Mouse (Mus musculus) midbrain, embryonic 16.5 days (tissue): ENCODE measurements at regions not wholly inside any gene's neighbourhood (a gene's known extent, or its start where the extent isn't known, plus 50 kb on each side); places are given as distances from the start of the nearest gene placed in this dataset.

Experiments used
- ATAC-seq: fragments of 200-750 bp; cut with Nextera tagmentation; 2 replicates; pipeline ENCODE4 v1.8.0; 2017; ENCODE audit warnings: moderate TSS enrichment
- H3K27ac ChIP-seq: fragments of 300-500 bp; sonication (generic); 2 replicates; pipeline ENCODE4 v1.5.1; 2014; ENCODE audit warnings: mild to moderate bottlenecking, low read length, mixed read lengths
- H3K27me3 ChIP-seq: fragments of 300-500 bp; sonication (generic); 2 replicates; pipeline ENCODE4 v1.6.1; 2014; ENCODE audit warnings: low read depth, low read length, mixed read lengths; ENCODE audit not compliant: control insufficient read depth, insufficient read depth
- H3K36me3 ChIP-seq: fragments of 300-500 bp; sonication (generic); 2 replicates; pipeline ENCODE4 v1.6.1; 2014; ENCODE audit warnings: mild to moderate bottlenecking, low read length, moderate library complexity, mixed read lengths; ENCODE audit not compliant: control insufficient read depth, insufficient read depth
- H3K4me1 ChIP-seq: fragments of 300-500 bp; sonication (generic); 2 replicates; pipeline ENCODE4 v1.6.1; 2014; ENCODE audit warnings: mild to moderate bottlenecking, low read length, mixed read lengths; ENCODE audit not compliant: control insufficient read depth, insufficient read depth
- H3K4me2 ChIP-seq: fragments of 300-500 bp; sonication (generic); 2 replicates; pipeline ENCODE4 v1.6.1; 2014; ENCODE audit warnings: mild to moderate bottlenecking, low read length, mixed read lengths
- H3K4me3 ChIP-seq: fragments of 300-500 bp; sonication (generic); 2 replicates; pipeline ENCODE4 v1.5.1; 2014; ENCODE audit warnings: low read depth, mild to moderate bottlenecking, low read length, moderate library complexity, mixed read lengths
- H3K9ac ChIP-seq: fragments of 300-500 bp; sonication (generic); 2 replicates; pipeline ENCODE4 v1.6.1; 2014; ENCODE audit warnings: low read depth, low read length, mixed read lengths
- H3K9me3 ChIP-seq: fragments of 300-500 bp; sonication (generic); replicated peaks from 2 replicates; pipeline ENCODE4 v1.6.1; 2014; ENCODE audit warnings: mild to moderate bottlenecking, low read length, mixed read lengths; ENCODE audit not compliant: control insufficient read depth, poor library complexity, severe bottlenecking
- WGBS: fragments of 180-500 bp; shearing (Covaris S2); extraction: QIAGEN DNeasy Blood & Tissue Kit; methylation state at CpG from one replicate; pipeline ENCODE4 v1.1.7; 2014; 5-methylcytosine and 5-hydroxymethylcytosine counted together

- Histone ChIP-seq H3K4me1 (0 out of 2 replicates have a peak, but pooled peaks cover 3% of the 10 kb centered on the region), H3K4me3 (no peak overlapping the region), H3K9ac (no peak overlapping the region), H3K4me2 (no peak overlapping the region), H3K27ac (no peak overlapping the region), H3K9me3 (no peaks in the 10 kb centered on the region), H3K36me3 (no peaks in the 10 kb centered on the region), H3K27me3 (no peaks in the 10 kb centered on the region)
- 87% methylated on average over 6 of the region's 6 CpGs for WGBS
- no peak for ATAC-seq
Observed at GRCm38 (mm10) chr10:7275357-7275756, 63.3 kb upstream of the Cnksr3 start.

DNA sequence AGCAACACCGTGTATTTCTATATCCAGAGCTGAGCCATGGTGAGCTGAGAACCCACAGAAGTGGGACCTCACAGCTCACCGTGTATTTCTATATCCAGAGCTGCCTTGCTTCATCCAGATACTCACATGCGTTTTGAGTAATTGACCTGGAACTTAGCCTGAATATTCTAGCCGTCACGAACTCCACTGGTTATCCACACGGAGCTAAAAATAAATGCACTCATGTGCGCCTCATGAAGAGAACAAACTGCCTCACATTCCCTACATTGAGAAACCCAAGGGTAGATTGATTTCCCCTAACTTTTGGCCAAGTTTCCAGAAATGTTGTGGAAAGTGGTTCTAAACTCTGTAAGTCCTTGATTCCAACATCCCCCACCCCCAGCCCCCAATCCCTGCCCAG is 62.4 kb upstream of the Cnksr3 start:
- no peak for ATAC-seq
- Histone ChIP-seq H3K36me3 (no peaks in the 10 kb centered on the region), H3K4me2 (no peak overlapping the region), H3K9me3 (no peaks in the 10 kb centered on the region), H3K4me3 (no peak overlapping the region), H3K4me1 (0 out of 2 replicates have a peak, but pooled peaks cover 3% of the 10 kb centered on the region), H3K9ac (no peak overlapping the region), H3K27me3 (no peaks in the 10 kb centered on the region), H3K27ac (no peak overlapping the region)
- WGBS = 88% methylated on average over 7 of the region's 7 CpGs

DNA sequence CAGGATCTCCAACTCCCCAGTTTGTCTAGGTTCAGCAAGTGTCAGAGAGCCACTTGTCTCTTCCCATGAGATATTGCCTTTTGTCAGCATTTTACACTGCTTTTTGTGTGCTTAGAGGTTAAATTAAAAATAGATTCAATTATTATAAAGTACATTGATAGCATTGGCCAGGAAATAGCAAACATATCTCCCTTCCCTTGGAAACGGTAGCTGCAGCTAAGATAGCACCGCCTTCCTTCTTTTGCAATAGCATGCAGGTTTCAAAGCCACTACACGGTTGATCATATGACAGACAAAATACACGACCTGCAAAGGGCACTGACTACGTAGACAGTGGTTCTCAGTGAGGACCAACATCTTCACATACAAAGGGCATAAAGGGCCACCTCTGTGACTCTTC is 59.1 kb upstream of the Cnksr3 start:
- no peak for ATAC-seq
- Histone ChIP-seq H3K4me3 (no peak overlapping the region), H3K4me1 (no peaks in the 10 kb centered on the region), H3K36me3 (no peaks in the 10 kb centered on the region), H3K27ac (no peak overlapping the region), H3K9ac (no peak overlapping the region), H3K9me3 (no peaks in the 10 kb centered on the region), H3K4me2 (no peak overlapping the region), H3K27me3 (no peaks in the 10 kb centered on the region)
- WGBS = 81% methylated on average over 5 of the region's 5 CpGs

DNA sequence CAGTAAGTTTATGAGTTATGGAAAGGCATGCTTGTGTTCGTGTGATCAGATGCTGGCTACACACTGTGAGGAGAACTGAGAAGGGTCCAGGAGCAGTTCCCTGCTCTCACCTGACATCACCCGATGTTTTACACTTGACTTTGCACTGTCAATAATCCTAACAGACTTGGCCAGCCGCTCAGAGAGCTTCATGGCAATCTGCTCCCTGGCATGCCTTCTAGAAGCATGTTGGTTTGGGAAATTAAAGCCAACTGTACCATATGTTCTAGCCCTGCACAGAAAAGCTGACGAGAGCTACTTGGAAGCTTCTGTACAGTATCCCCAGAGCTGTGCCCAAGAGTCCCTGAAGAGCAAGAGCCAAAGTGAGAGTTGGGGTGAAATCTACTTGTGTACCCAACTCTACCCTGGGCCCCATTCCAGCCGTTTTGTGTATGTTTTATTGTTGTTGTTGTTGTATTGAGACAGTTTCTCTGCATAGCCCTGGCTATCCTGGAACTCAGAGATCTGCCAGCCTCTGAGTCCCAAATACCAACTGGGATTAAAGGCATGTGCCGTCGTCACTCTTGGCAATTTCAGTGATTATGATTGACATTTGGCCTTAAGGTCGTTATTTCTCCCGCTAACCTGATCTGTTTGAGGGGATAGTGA is 56.5 kb upstream of the Cnksr3 start:
- H3K9ac ChIP-seq = no peak overlapping the region
- H3K4me1 ChIP-seq = peaks cover 2% of the 10 kb centered on the region; the same call in 1 of the 2 replicates
- no peak overlapping the region for H3K27ac ChIP-seq
- no peaks in the 10 kb centered on the region for H3K36me3 ChIP-seq
- H3K4me2 ChIP-seq = no peak overlapping the region
- no peak overlapping the region for H3K4me3 ChIP-seq
- H3K27me3 ChIP-seq = no peaks in the 10 kb centered on the region
- 73% methylated on average over 9 of the region's 9 CpGs for WGBS
- ATAC-seq = no peak
- H3K9me3 ChIP-seq = 0 out of 2 replicates have a peak, but pooled peaks cover 2% of the 10 kb centered on the region

GRCm38 (mm10) chr10:7267903-7268302 is 55.9 kb upstream of the Cnksr3 start:
- H3K36me3 ChIP-seq = no peaks in the 10 kb centered on the region
- H3K27ac ChIP-seq = no peak overlapping the region
- H3K9me3 ChIP-seq = 0 out of 2 replicates have a peak, but pooled peaks cover 2% of the 10 kb centered on the region
- peaks cover 2% of the 10 kb centered on the region; the same call in 1 of the 2 replicates for H3K4me1 ChIP-seq
- H3K4me3 ChIP-seq = no peak overlapping the region
- H3K27me3 ChIP-seq = no peaks in the 10 kb centered on the region
- no peak overlapping the region for H3K9ac ChIP-seq
- no peak for ATAC-seq
- WGBS = 83% methylated on average over 4 of the region's 4 CpGs
- no peak overlapping the region for H3K4me2 ChIP-seq

DNA sequence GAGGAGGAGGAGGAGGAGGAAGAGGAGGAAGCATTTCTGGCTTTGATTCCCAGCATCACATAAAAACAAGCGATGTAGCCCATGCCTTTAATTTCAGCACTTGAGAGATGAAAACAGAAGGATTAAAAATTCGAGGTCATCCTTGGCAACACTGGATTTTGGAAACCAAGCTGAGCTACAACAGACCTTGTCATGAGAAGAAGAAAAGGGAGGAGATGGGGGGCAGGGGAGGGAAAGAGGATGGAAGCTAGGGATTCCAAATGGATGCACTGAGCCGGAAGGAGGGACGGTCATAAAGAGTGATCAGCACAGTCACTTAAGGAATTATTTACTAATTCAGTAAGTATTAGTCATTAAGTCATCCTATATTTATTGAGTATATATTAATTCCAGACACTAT is 55.1 kb upstream of the Cnksr3 start:
- no peak for ATAC-seq
- Histone ChIP-seq H3K4me3 (no peak overlapping the region), H3K27ac (no peak overlapping the region), H3K9me3 (0 out of 2 replicates have a peak, but pooled peaks cover 2% of the 10 kb centered on the region), H3K9ac (no peak overlapping the region), H3K4me2 (no peak overlapping the region), H3K4me1 (peaks cover 2% of the 10 kb centered on the region; the same call in 1 of the 2 replicates), H3K36me3 (no peaks in the 10 kb centered on the region), H3K27me3 (no peaks in the 10 kb centered on the region)
- 75% methylated on average over 4 of the region's 4 CpGs for WGBS

DNA sequence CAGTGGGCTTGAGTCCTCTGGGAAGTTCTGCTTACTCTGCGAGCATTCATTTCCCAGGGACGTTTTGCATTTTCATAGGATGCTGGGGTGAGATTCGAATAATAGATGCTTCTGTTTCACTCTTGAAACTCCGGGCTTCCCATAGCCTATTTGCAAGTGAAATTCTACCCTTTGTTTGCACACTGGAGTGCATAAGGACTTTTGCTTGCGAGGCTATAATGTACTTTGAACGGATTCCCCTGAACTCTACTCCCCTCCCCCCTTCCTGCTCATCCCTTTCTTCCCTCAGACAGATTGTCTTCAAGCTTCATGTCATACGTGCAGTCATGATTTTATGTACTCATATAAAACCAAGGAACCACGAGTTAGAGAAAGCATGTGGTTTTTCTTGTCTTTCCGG is 53.4 kb upstream of the Cnksr3 start:
- WGBS = 23% methylated on average over 9 of the region's 9 CpGs
- H3K4me1 ChIP-seq = peaks cover 2% of the 10 kb centered on the region; the same call in 1 of the 2 replicates

GRCm38 (mm10) chr10:7264721-7265120 is 52.7 kb upstream of the Cnksr3 start:
- H3K9me3 ChIP-seq = 0 out of 2 replicates have a peak, but pooled peaks cover 2% of the 10 kb centered on the region
- peaks cover 2% of the 10 kb centered on the region; the same call in 1 of the 2 replicates for H3K4me1 ChIP-seq
- ATAC-seq = no peak
- no peak overlapping the region for H3K4me2 ChIP-seq
- no peak overlapping the region for H3K27ac ChIP-seq
- H3K4me3 ChIP-seq = no peak overlapping the region
- H3K27me3 ChIP-seq = no peaks in the 10 kb centered on the region
- no peak overlapping the region for H3K9ac ChIP-seq
- no peaks in the 10 kb centered on the region for H3K36me3 ChIP-seq
- WGBS = 79% methylated on average over 4 of the region's 4 CpGs

More for the DNA sequence above, 53.4 kb upstream of the Cnksr3 start:
- H3K4me2 ChIP-seq = no peak overlapping the region
- no peak overlapping the region for H3K9ac ChIP-seq
- no peaks in the 10 kb centered on the region for H3K27me3 ChIP-seq
- peak; percentile 61; the same call in 1 of the 2 replicates for ATAC-seq
- no peak overlapping the region for H3K4me3 ChIP-seq
- H3K36me3 ChIP-seq = no peaks in the 10 kb centered on the region
- H3K9me3 ChIP-seq = 0 out of 2 replicates have a peak, but pooled peaks cover 2% of the 10 kb centered on the region
- H3K27ac ChIP-seq = no peak overlapping the region
